Mouse (Mus musculus) spleen, adult 2 months (tissue): ENCODE results near the gene Sfmbt1.

Experiments used
- CTCF ChIP-seq: fragments of 200-500 bp; IDR thresholded peaks from 2 replicates; pipeline ENCODE4 v1.5.1; 2011; ENCODE audit warnings: mild to moderate bottlenecking, inconsistent platforms; ENCODE audit not compliant: insufficient read depth, insufficient read length, insufficient replicate concordance; ENCODE audit errors: extremely low read depth
- POLR2A ChIP-seq: fragments of 200-500 bp; IDR thresholded peaks from 2 replicates; pipeline ENCODE4 v1.6.1; 2011; ENCODE audit warnings: low read depth, low read length, inconsistent platforms

- no peak for TF ChIP-seq CTCF
- no peak for TF ChIP-seq POLR2A
Observed at GRCm38 (mm10) chr14:30861421-30862125, 146.9 kb downstream of the Sfmbt1 start.
